In genomic region chr15:85903826-85904225, GRCm38 (mm10) we compare ENCODE assay signal across 11 mouse cellular contexts. TPM values are rescaled to one million over a fixed set of nuclear protein-coding genes. Genes with fewer than 3 reads are reported as not detected.
DNase-seq lines count a peak whose midpoint lies in the region; ATAC-seq and TF ChIP-seq lines count a peak whose summit lies in the region.
"Had no signal": no experiment of that assay in that cellular context is flagged by ENCODE, and none has a peak within 500 bp of the region (broad histone marks: within the 10 kb centered on the region; RNA-seq: fewer than 3 reads in every experiment).

No protein-coding gene starts in this region.

- no peak for TF ChIP-seq EP300 in heart, adult 2 months (IDR thresholded peaks at IDR 0.05; ENCODE audit: insufficient read depth, low read depth, low read length)

- H3K9ac ChIP-seq in heart, adult 2 months (ENCODE audit: low read depth, low read length) = no peak overlapping the region
- no peak overlapping the region for H3K9ac ChIP-seq in lung, embryonic 14.5 days
- H3K9ac ChIP-seq: liver, embryonic 13.5 days had no signal

- 66% methylated on average over 8 of the region's 8 CpGs for WGBS in heart, adult 2 months
- 54% methylated on average over 8 of the region's 8 CpGs for WGBS in lung, embryonic 14.5 days

- no peak for TF ChIP-seq POLR2A in heart, adult 2 months (IDR thresholded peaks at IDR 0.05; ENCODE audit: insufficient read depth, low read depth, low read length)

- DNase-seq in heart, adult 2 months = no peak
- DNase-seq in heart, adult 9 months (ENCODE audit: low spot score in 2 of 2) = no peak
- no peak for DNase-seq in lung, embryonic 14.5 days
- no peak for DNase-seq in lung, postnatal 25 days (ENCODE audit: low spot score)
- peak; percentile 29 for DNase-seq in NIH3T3 (ENCODE audit: low read depth)
- DNase-seq in cerebellum, adult 9-10 months = no peak
- no peak for DNase-seq in right cerebral cortex, postnatal 25 days
- DNase-seq: heart, adult 18-20 months; liver, embryonic 13.5 days had no signal

- TF ChIP-seq CTCF in heart, adult 2 months (IDR thresholded peaks at IDR 0.05) = peak; percentile 62
- peak; percentile 70 for TF ChIP-seq CTCF in lung, embryonic 14.5 days (IDR thresholded peaks at IDR 0.05; ENCODE audit: low read depth)

- H3K9me3 ChIP-seq in lung, embryonic 14.5 days (ENCODE audit: low read depth, low read length) = no peaks in the 10 kb centered on the region
- H3K9me3 ChIP-seq: hindbrain, embryonic 13.5 days; liver, embryonic 13.5 days had no signal

- H3K4me3 ChIP-seq in heart, adult 2 months = no peak overlapping the region
- no peak overlapping the region for H3K4me3 ChIP-seq in lung, embryonic 14.5 days (ENCODE audit: low read depth, low read length)
- H3K4me3 ChIP-seq: hindbrain, embryonic 13.5 days; liver, embryonic 13.5 days had no signal

- intact Hi-C loops in heart, adult 2 months (cut with DNase I) = no loop called here

- H3K79me2 ChIP-seq in heart, adult 2 months (replicated peaks; ENCODE audit: control insufficient read depth, insufficient read depth, low read length) = no peaks in the 10 kb centered on the region

- no peaks in the 10 kb centered on the region for H3K36me3 ChIP-seq in heart, adult 2 months (ENCODE audit: control insufficient read depth, insufficient read depth, low read length)
- H3K36me3 ChIP-seq in lung, embryonic 14.5 days (ENCODE audit: insufficient read depth) = peaks cover 29% of the 10 kb centered on the region
- H3K36me3 ChIP-seq: liver, embryonic 13.5 days had no signal

- ATAC-seq in lung, embryonic 14.5 days (ENCODE audit: insufficient read depth) = no peak
- ATAC-seq in monocyte, adult 5-6 weeks (replicated peaks; ENCODE audit: insufficient number of reproducible peaks, low FRiP score, low TSS enrichment, poor library complexity, severe bottlenecking) = 0 out of 2 replicates have a peak, but pooled peaks have one; percentile 7

- H3K4me2 ChIP-seq in lung, embryonic 14.5 days = no peak overlapping the region
- H3K4me2 ChIP-seq: hindbrain, embryonic 13.5 days; liver, embryonic 13.5 days had no signal

- H3K4me1 ChIP-seq in heart, adult 2 months (ENCODE audit: control insufficient read depth, insufficient read depth, low read length) = no peaks in the 10 kb centered on the region
- no peaks in the 10 kb centered on the region for H3K4me1 ChIP-seq in lung, embryonic 14.5 days (ENCODE audit: insufficient read depth)
- H3K4me1 ChIP-seq: liver, embryonic 13.5 days had no signal

- no peak overlapping the region for H3K27ac ChIP-seq in heart, adult 2 months
- H3K27ac ChIP-seq in lung, embryonic 14.5 days (ENCODE audit: low read depth) = no peak overlapping the region
- H3K27ac ChIP-seq: hindbrain, embryonic 13.5 days; liver, embryonic 13.5 days had no signal

- H3K27me3 ChIP-seq in heart, adult 2 months (ENCODE audit: control insufficient read depth, insufficient read depth, low read length) = no peaks in the 10 kb centered on the region
- no peaks in the 10 kb centered on the region for H3K27me3 ChIP-seq in lung, embryonic 14.5 days (ENCODE audit: insufficient read depth, low read length)
- H3K27me3 ChIP-seq: hindbrain, embryonic 13.5 days; liver, embryonic 13.5 days had no signal

RNA-seq across cellular contexts. Expression of gene Trmu, which starts 24.7 kb away (rescaled TPM):
- 10 to 100 TPM; 15.7 to 15.9 TPM for total RNA-seq in heart, adult 2 months (2021)
- 23.5 and 27.8 TPM in 2 replicates for polyA plus RNA-seq in heart, adult 2 months (2012; rRNA removed)
- 30.2 and 36.9 TPM in 2 replicates for polyA plus RNA-seq in lung, embryonic 14.5 days (2014; fragmentation: Nextera tagmentation; extraction: Ambion mirVana)
- 13.9 to 27.9 TPM (median 21.2 TPM) in 3 replicates for total RNA-seq in monocyte, adult 5-6 weeks (2017)

RNA-seq across cellular contexts. Expression of gene Gtse1, which starts 44.3 kb away (rescaled TPM):
- total RNA-seq in heart, adult 2 months (2021) = under 1 TPM; 0.21 to 0.41 TPM
- 0.53 and 0.61 TPM in 2 replicates for polyA plus RNA-seq in heart, adult 2 months (2012; rRNA removed)
- 35.4 and 36.2 TPM in 2 replicates for polyA plus RNA-seq in lung, embryonic 14.5 days (2014; fragmentation: Nextera tagmentation; extraction: Ambion mirVana)
- 0.97 to 1.2 TPM in 2 of 3 replicates, not detected in the other for total RNA-seq in monocyte, adult 5-6 weeks (2017)
